Mouse (Mus musculus) embryonic facial prominence, embryonic 12.5 days (tissue): ENCODE results near the gene H2afy2. TPM values are rescaled to one million over a fixed set of nuclear protein-coding genes. Genes with fewer than 3 reads are reported as not detected.

ENCODE experiments used
- ATAC-seq: fragments of 200-750 bp; cut with Nextera tagmentation; 2 replicates; pipeline ENCODE4 v1.8.0; 2017; ENCODE audit not compliant: insufficient number of reproducible peaks, insufficient read depth, low FRiP score, low TSS enrichment
- H3K27ac ChIP-seq: fragments of 300-500 bp; sonication (generic); 2 replicates; pipeline ENCODE4 v1.5.1; 2016; ENCODE audit warnings: mild to moderate bottlenecking
- H3K27me3 ChIP-seq: fragments of 300-500 bp; sonication (generic); 2 replicates; pipeline ENCODE4 v1.6.1; 2016; ENCODE audit warnings: mild to moderate bottlenecking, moderate library complexity
- H3K36me3 ChIP-seq: fragments of 300-500 bp; sonication (generic); 2 replicates; pipeline ENCODE4 v1.6.1; 2016; ENCODE audit warnings: mild to moderate bottlenecking
- H3K4me1 ChIP-seq: fragments of 300-500 bp; sonication (generic); 2 replicates; pipeline ENCODE4 v1.6.1; 2016
- H3K4me2 ChIP-seq: fragments of 300-500 bp; sonication (generic); replicated peaks from 2 replicates; pipeline ENCODE4 v1.6.1; 2016; ENCODE audit warnings: mild to moderate bottlenecking, moderate library complexity
- H3K4me3 ChIP-seq: fragments of 300-500 bp; sonication (generic); 2 replicates; pipeline ENCODE4 v1.5.1; 2016; ENCODE audit warnings: mild to moderate bottlenecking
- H3K9ac ChIP-seq: fragments of 300-500 bp; sonication (generic); 2 replicates; pipeline ENCODE4 v1.6.1; 2016; ENCODE audit warnings: mild to moderate bottlenecking, moderate library complexity
- H3K9me3 ChIP-seq: fragments of 300-500 bp; sonication (generic); 2 replicates; pipeline ENCODE4 v1.6.1; 2016; ENCODE audit warnings: mild to moderate bottlenecking, moderate library complexity
- WGBS: fragments of 180-500 bp; shearing (Covaris S2); methylation state at CpG from one replicate; pipeline ENCODE4 v1.1.7; 2016; 5-methylcytosine and 5-hydroxymethylcytosine counted together
- polyA plus RNA-seq: library from polyadenylated mRNA; unstranded; fragments of >200 nt; fragmentation: Nextera tagmentation; extraction: Ambion mirVana; gene quantifications from 2 replicates; pipeline ENCODE4 v1.2.1, GENCODE M21; 2016

The H2afy2 gene
- polyA plus RNA-seq, 1 experiment from 2014 or later = 385 TPM

DNA sequence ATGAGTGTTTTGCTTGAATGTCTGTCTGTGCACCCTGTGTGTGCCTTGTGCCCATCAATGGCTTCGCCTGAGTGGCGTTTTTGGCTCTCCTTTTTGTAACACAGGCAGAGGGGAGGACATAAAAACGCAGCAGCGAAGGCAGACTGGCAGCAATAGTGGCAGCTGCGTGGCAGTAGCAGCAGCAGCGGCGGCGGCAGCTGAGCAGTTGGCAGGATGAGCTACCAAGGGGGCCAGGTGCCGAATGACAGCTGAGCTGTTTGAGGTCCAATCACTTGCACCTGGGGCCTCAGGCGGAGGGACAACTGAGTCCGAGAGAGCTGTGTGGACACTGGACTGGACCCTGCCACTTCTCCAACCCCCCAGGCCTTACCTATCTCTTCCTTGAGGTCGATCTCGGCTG is 36.6 kb downstream of the H2afy2 start:
- no peak for ATAC-seq
- Histone ChIP-seq H3K4me3 (no peak overlapping the region), H3K9ac (no peak overlapping the region), H3K27ac (no peak overlapping the region), H3K4me2 (no peak overlapping the region), H3K4me1 (no peaks in the 10 kb centered on the region), H3K9me3 (no peaks in the 10 kb centered on the region), H3K27me3 (no peaks in the 10 kb centered on the region), H3K36me3 (peaks cover 96% of the 10 kb centered on the region)
- 92% methylated on average over 13 of the region's 13 CpGs for WGBS

DNA sequence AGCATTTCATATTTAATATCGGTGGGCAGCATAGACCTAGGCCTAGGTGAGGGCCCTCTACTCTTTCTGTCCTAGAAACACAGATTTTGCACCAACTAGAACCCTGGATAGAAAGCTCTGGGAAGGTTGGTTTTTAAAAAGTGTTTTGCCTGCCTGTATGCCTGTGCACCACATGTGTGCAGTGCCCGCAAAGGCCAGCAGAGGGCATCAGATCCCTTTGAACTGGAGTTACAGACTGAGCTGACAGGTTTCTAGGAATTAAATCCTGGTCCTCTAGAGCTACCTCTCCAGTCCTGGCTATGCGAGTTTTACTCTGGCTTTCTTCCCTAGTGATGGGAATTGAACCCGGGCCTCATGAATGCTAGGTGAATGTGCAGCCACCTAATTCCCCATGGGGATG is 38.8 kb downstream of the H2afy2 start:
- H3K9ac ChIP-seq = no peak overlapping the region
- H3K27ac ChIP-seq = no peak overlapping the region
- no peaks in the 10 kb centered on the region for H3K9me3 ChIP-seq
- no peaks in the 10 kb centered on the region for H3K4me1 ChIP-seq
- no peak overlapping the region for H3K4me2 ChIP-seq
- H3K4me3 ChIP-seq = no peak overlapping the region
- WGBS = 85% methylated on average over 4 of the region's 4 CpGs
- H3K36me3 ChIP-seq = peaks cover 96% of the 10 kb centered on the region
- no peak for ATAC-seq
- no peaks in the 10 kb centered on the region for H3K27me3 ChIP-seq

DNA sequence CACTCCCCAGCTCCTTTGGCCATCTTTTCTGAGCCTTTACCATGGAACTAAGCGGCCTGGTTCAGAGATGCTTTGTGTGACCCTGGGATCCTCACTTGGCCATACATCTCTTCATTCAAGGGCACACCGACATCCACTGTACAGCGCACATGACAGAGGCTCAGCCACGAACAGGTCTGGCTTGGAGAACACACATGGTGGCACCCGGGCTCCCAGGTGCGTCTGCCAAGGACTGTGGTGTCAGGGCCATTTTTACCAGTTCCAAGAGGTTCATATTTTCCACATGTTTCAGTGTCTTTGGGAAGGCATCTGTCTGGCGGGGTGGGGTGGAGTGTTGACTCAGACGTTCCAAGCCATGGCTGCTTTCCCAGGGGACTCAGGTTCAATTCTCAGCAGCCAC is 41.6 kb downstream of the H2afy2 start:
- peaks cover 98% of the 10 kb centered on the region for H3K36me3 ChIP-seq
- H3K4me1 ChIP-seq = no peaks in the 10 kb centered on the region
- no peak for ATAC-seq
- 95% methylated on average over 8 of the region's 8 CpGs for WGBS
- H3K27me3 ChIP-seq = no peaks in the 10 kb centered on the region
- H3K4me2 ChIP-seq = no peak overlapping the region
- H3K9me3 ChIP-seq = no peaks in the 10 kb centered on the region
- H3K9ac ChIP-seq = no peak overlapping the region
- H3K4me3 ChIP-seq = no peak overlapping the region
- H3K27ac ChIP-seq = no peak overlapping the region

DNA sequence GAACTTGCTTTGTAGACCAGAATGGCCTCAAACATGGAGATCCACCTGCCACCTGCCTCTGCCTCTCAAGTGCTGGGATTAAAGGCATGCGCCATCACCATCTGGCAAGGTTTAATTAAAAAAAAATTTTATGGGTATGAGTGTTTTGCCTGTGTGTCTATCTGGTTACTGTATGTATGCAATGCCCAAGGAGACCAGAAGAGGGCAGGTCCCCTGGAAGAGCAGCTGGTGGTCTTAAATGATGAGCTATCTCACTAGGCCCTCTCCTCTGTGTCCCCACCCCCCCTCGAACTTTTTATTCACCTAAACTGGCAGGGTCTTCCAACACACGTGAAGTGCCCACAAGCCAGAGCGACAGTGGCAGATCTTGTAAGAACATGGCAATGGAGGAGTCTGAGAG is 42.1 kb downstream of the H2afy2 start:
- no peaks in the 10 kb centered on the region for H3K4me1 ChIP-seq
- peaks cover 98% of the 10 kb centered on the region for H3K36me3 ChIP-seq
- H3K27ac ChIP-seq = no peak overlapping the region
- no peaks in the 10 kb centered on the region for H3K9me3 ChIP-seq
- H3K27me3 ChIP-seq = no peaks in the 10 kb centered on the region
- 85% methylated on average over 4 of the region's 4 CpGs for WGBS
- no peak overlapping the region for H3K9ac ChIP-seq
- no peak overlapping the region for H3K4me2 ChIP-seq
- no peak for ATAC-seq
- no peak overlapping the region for H3K4me3 ChIP-seq

DNA sequence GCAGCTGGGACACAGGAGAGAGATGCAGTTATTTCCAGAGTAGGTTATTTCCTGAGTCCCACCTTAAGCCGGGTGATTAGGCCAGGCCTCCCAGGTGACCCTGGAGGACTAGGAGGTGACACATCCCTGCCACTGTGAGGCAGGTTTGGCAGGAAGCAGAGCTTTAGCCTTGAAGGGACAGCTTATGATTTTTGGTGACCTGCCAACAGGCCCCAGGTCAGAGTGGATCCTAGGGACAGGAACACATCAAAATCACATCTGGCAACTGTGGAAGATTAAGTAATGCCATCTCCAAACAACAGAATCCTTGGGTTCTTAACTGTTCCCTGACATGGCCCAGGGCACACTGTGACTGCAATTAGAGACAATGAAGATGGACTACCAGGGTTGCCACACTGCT is 42.6 kb downstream of the H2afy2 start:
- no peaks in the 10 kb centered on the region for H3K27me3 ChIP-seq
- no peak overlapping the region for H3K4me2 ChIP-seq
- no peaks in the 10 kb centered on the region for H3K9me3 ChIP-seq
- H3K4me3 ChIP-seq = no peak overlapping the region
- peaks cover 97% of the 10 kb centered on the region for H3K36me3 ChIP-seq
- no peak overlapping the region for H3K27ac ChIP-seq
- 91% methylated on average over 1 of the region's 1 CpGs for WGBS
- no peak overlapping the region for H3K9ac ChIP-seq
- no peak for ATAC-seq
- H3K4me1 ChIP-seq = no peaks in the 10 kb centered on the region

DNA sequence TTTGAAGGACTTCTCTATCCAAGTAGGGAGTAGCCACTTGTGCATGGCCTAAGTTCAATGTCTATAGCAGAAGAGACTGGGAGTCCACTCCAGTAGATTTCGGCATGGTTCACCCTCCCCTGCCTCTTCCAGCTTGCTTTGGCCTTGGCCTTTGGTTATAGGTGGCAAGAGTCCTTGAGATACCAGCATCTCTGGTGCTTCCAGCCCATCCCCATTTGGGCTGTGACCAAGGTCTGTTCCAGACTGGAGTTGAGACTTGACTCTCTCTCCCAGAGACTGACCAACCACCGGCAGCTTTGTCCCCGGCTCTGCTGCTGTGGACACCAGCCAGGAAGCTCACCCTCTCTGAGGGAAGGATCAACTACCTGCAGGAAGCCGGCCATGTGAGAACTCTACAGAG is 45.8 kb downstream of the H2afy2 start:
- Histone ChIP-seq H3K27me3 (no peaks in the 10 kb centered on the region), H3K27ac (no peak overlapping the region), H3K9ac (no peak overlapping the region), H3K4me1 (no peaks in the 10 kb centered on the region), H3K36me3 (peaks cover 66% of the 10 kb centered on the region), H3K9me3 (no peaks in the 10 kb centered on the region), H3K4me2 (no peak overlapping the region), H3K4me3 (no peak overlapping the region)
- no peak for ATAC-seq
- WGBS = 89% methylated on average over 4 of the region's 4 CpGs

DNA sequence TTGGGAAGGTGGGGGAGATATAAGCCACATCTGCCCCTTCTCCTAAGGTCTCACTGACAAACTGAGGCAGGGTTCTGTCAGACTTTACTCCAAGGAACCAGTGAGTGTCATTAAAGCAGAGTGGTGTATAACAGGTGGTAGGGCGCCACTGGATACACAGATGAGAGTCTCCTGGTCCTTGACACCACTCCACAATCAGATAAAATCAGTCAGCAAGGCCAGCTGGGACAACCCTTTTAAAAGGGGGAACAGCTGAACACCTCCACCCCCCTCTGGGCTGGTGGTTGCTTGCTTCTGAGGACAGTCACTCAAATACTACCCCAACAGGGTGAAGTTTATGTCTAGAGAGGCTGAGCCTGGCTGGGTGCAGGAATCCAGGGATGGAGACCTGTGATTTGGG is 46.4 kb downstream of the H2afy2 start:
- no peaks in the 10 kb centered on the region for H3K27me3 ChIP-seq
- no peak overlapping the region for H3K9ac ChIP-seq
- no peaks in the 10 kb centered on the region for H3K9me3 ChIP-seq
- no peak overlapping the region for H3K4me3 ChIP-seq
- H3K4me2 ChIP-seq = no peak overlapping the region
- H3K36me3 ChIP-seq = peaks cover 60% of the 10 kb centered on the region
- H3K27ac ChIP-seq = no peak overlapping the region
- ATAC-seq = no peak
- no peaks in the 10 kb centered on the region for H3K4me1 ChIP-seq
- WGBS = 92% methylated on average over 1 of the region's 1 CpGs

DNA sequence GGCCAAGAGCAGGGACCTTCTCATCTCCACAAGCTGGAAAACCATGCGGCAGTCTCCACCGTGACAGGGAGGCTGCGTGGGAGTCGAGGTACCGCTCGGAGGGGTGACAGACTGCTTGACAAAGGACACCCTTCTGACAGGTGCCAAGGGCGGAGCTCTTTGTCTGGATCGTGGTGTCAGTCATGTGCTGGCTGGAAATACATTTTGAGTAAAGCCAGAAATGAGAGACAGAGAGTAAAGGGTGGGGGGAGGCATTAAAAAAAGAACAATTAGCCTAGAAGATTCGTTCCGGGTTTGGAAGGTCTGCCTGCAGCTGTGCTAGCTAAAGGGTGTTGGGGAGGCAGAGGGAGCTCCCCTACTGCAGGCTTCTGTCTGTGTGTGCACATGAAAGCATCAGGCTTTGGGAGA is 47.3 kb downstream of the H2afy2 start:
- H3K9ac ChIP-seq = no peak overlapping the region
- H3K27me3 ChIP-seq = no peaks in the 10 kb centered on the region
- no peak for ATAC-seq
- no peaks in the 10 kb centered on the region for H3K9me3 ChIP-seq
- no peaks in the 10 kb centered on the region for H3K4me1 ChIP-seq
- no peak overlapping the region for H3K27ac ChIP-seq
- WGBS = 77% methylated on average over 10 of the region's 10 CpGs
- H3K4me3 ChIP-seq = no peak overlapping the region
- peaks cover 52% of the 10 kb centered on the region for H3K36me3 ChIP-seq
- H3K4me2 ChIP-seq = no peak overlapping the region

DNA sequence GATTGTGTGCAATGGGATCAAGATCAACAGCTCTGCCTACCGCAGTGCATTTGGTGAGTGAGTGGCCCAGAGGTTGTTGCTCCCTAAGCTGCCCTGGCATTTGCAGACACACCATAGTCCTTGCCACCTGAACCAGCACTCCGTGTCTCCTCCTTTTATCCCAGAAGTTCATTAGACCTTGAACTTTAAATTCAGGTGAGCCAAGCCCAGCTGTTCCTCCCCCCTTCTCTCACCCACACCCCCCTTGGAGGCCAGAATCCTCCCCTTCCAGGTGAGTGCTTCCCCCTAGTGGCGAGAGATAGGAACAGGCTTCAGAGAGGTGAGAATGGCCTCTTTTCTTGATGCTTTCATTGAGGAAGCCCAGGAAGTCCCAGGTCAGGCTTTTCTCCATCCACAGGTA is 49.6 kb downstream of the H2afy2 start:
- Histone ChIP-seq H3K9ac (no peak overlapping the region), H3K4me3 (no peak overlapping the region), H3K27me3 (no peaks in the 10 kb centered on the region), H3K27ac (no peak overlapping the region), H3K4me1 (no peaks in the 10 kb centered on the region), H3K9me3 (no peaks in the 10 kb centered on the region), H3K4me2 (no peak overlapping the region), H3K36me3 (peaks cover 29% of the 10 kb centered on the region)
- WGBS = 33% methylated on average over 3 of the region's 3 CpGs
- no peak for ATAC-seq

DNA sequence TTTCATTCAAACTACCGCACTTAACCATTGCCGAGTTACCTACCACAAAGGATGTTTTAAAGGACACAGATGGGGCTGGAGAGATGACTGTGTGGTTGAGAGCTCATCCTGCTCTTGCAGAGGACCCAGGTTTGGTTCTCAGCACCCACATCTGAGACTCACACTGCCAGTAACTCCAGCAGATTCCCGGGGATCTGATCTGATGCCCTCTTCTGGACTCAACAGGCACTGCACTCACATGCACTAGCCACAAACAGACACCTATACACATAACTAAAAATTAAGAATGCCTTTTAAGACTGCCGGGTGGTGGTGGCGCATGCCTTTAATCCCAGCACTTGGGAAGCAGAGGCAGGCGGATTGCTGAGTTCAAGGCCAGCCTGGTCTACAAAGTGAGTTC is 53.8 kb downstream of the H2afy2 start:
- 93% methylated on average over 6 of the region's 6 CpGs for WGBS
- H3K36me3 ChIP-seq = no peaks in the 10 kb centered on the region; the same call in 1 of the 2 replicates
- H3K9ac ChIP-seq = no peak overlapping the region
- no peaks in the 10 kb centered on the region for H3K27me3 ChIP-seq
- H3K4me2 ChIP-seq = no peak overlapping the region
- no peaks in the 10 kb centered on the region for H3K4me1 ChIP-seq
- ATAC-seq = no peak
- no peak overlapping the region for H3K27ac ChIP-seq
- H3K4me3 ChIP-seq = no peak overlapping the region
- H3K9me3 ChIP-seq = no peaks in the 10 kb centered on the region

DNA sequence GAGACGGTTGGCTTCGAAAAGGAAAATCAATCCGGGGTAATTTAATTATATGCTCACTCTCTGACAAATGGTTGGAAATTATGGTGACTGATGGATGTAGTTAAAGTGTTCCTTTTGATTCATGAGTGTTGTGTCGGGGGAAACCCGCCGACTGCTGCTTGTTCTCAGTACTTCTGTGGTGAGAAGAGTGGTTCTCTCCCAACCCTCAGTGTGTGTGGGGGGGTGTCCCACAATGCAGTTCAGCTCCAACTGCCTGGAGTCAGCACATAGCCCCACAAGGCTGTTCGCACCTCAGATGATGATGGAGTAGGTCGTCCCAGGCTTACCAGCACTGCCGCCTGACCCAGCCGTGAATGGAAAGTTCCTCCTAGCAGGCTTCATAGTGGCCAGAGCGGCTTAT is 54.8 kb downstream of the H2afy2 start:
- H3K27ac ChIP-seq = no peak overlapping the region
- WGBS = 74% methylated on average over 11 of the region's 11 CpGs
- no peaks in the 10 kb centered on the region; the same call in 1 of the 2 replicates for H3K36me3 ChIP-seq
- no peaks in the 10 kb centered on the region for H3K4me1 ChIP-seq
- no peak overlapping the region for H3K4me2 ChIP-seq
- H3K9ac ChIP-seq = no peak overlapping the region
- no peak overlapping the region for H3K4me3 ChIP-seq
- no peak for ATAC-seq
- no peaks in the 10 kb centered on the region for H3K9me3 ChIP-seq
- no peaks in the 10 kb centered on the region for H3K27me3 ChIP-seq

DNA sequence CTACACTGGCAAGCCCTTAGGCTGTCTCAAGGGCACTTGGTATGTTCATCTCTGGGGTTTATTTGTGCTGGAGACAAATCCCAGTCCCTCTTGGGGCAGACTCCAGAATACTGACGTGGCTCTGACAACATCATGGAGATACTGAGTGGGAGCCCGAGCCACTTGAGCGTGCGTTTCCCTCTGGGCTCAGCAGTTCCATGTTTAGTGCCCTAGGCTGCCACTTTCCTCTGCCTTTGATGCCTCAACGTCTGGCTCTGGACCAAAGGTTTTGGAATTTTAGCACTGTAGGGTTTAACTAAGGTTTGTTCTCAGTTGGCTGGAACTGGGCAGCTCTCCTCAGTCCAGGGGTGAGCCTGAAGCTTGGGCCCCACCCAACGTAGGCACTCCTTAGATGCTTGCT is 60.7 kb downstream of the H2afy2 start:
- Histone ChIP-seq H3K4me3 (no peak overlapping the region), H3K36me3 (no peaks in the 10 kb centered on the region), H3K4me1 (no peaks in the 10 kb centered on the region), H3K9ac (no peak overlapping the region), H3K27ac (no peak overlapping the region), H3K27me3 (no peaks in the 10 kb centered on the region), H3K9me3 (no peaks in the 10 kb centered on the region), H3K4me2 (no peak overlapping the region)
- no peak for ATAC-seq
- 72% methylated on average over 6 of the region's 6 CpGs for WGBS

DNA sequence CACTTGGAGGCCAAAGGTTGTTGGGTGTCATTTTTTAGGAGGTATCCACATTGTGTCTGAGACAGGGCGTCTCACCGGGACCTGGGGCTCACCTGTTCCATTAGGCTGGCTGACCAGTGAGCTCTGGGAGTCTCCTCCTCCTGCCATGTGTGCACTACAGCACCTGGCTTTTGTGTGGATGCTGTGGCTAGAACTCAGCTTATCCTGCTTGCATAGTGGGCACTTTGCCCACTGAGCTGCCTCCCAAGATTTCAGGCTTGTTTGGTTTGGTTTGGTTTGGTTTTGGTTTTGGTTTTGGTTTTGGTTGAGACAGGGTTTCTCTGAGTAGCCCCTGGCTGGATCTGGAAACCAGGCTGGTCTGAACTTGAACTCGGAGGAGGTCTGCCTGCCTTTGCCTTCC is 61.7 kb downstream of the H2afy2 start:
- no peak for ATAC-seq
- Histone ChIP-seq H3K27ac (no peak overlapping the region), H3K4me1 (no peaks in the 10 kb centered on the region), H3K36me3 (no peaks in the 10 kb centered on the region), H3K4me3 (no peak overlapping the region), H3K4me2 (no peak overlapping the region), H3K27me3 (no peaks in the 10 kb centered on the region), H3K9me3 (no peaks in the 10 kb centered on the region), H3K9ac (no peak overlapping the region)
- 78% methylated on average over 3 of the region's 3 CpGs for WGBS
